Mouse (Mus musculus): Measurements from ENCODE around the gene Ints6.
A peak's percentile ranks its signal among the peaks of the same experiment; 100 is the strongest.

- TF ChIP-seq CTCF (IDR thresholded peaks at IDR 0.05; ENCODE audit: low read depth): peak; percentile 63
- TF ChIP-seq EP300 (optimal IDR thresholded peaks at IDR 0.05): no peak
Measured at GRCm38 (mm10) chr14:62639111-62639510, 121.9 kb downstream of the Ints6 start.

Measured in stomach, postnatal 0 days (tissue).